Mouse (Mus musculus) bone marrow, adult 2 months (tissue): ENCODE measurements around the gene Dicer1.

Experiments used
- CTCF ChIP-seq: fragments of 200-500 bp; IDR thresholded peaks from 2 replicates; pipeline ENCODE4 v1.5.1; 2011; ENCODE audit warnings: low read length, control low read depth; ENCODE audit not compliant: control insufficient read depth, insufficient read depth
- POLR2A ChIP-seq: fragments of 200-500 bp; IDR thresholded peaks from 2 replicates; pipeline ENCODE4 v1.6.1; 2011; ENCODE audit warnings: low read depth, mild to moderate bottlenecking, control low read depth, low read length, borderline replicate concordance; ENCODE audit not compliant: control insufficient read depth

DNA sequence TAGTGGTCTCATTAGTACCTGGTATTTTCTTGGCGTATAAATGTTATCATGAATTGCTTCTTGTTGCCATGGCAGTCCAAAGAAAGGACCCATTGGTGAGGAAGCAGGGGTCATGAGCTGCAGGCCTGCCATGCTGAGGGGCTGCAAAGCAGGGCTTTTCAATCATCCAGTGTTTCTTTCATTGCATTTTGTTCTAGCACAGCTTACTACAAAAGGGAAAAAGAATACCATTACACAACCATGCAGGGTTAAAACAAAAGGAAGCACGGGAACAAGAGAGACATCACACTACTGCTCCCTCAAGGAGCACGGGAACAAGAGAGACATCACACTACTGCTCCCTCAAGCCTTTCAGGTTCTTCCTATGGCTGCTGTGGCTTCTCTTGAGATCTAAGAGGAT lies 20.0 kb downstream of the Dicer1 start:
- TF ChIP-seq CTCF (no peak), POLR2A (no peak)
